In genomic region chr3:89962059-89962750, GRCm38 (mm10) we compare ENCODE assay signal across 8 mouse cellular contexts. TPM values are rescaled to one million over a fixed set of nuclear protein-coding genes. Genes with fewer than 3 reads are reported as not detected.
DNase-seq lines count a peak whose midpoint lies in the region; ATAC-seq and TF ChIP-seq lines count a peak whose summit lies in the region.

No protein-coding gene starts in this region.

- no peak for TF ChIP-seq EP300 in heart, adult 2 months (IDR thresholded peaks at IDR 0.05; ENCODE audit: insufficient read depth, low read depth, low read length)

- no peak for DNase-seq in testis, postnatal 10 days (ENCODE audit: low spot score)
- peak; percentile 9 for DNase-seq in embryo, embryonic 10 days (ENCODE audit: low spot score)
- peak; percentile 65 to 67 for DNase-seq in heart, adult 2 months
- no peak for DNase-seq in ovary, adult 18-20 months (ENCODE audit: low spot score)

- H3K79me2 ChIP-seq in heart, adult 2 months (replicated peaks; ENCODE audit: control insufficient read depth, insufficient read depth, low read length) = no peaks in the 10 kb centered on the region
- peaks cover 25% of the 10 kb centered on the region for H3K79me2 ChIP-seq in macrophage (ENCODE audit: inconsistent target)

- no peak for ATAC-seq in kidney, embryonic 16.5 days (ENCODE audit: low FRiP score, low TSS enrichment)
- no peak for ATAC-seq in activated CD4-positive, CD25-positive, alpha-beta regulatory T cell, adult 4 months

- H3K4me2 ChIP-seq in kidney, embryonic 16.5 days (replicated peaks; ENCODE audit: low read depth, low read length) = peak overlapping the region; percentile 93

- H3K27ac ChIP-seq in testis, adult 2 months (ENCODE audit: control insufficient read depth, insufficient read depth, low read depth, low read length) = peak overlapping the region; percentile 90
- peak overlapping the region; percentile 93 for H3K27ac ChIP-seq in heart, adult 2 months
- H3K27ac ChIP-seq in kidney, embryonic 16.5 days (ENCODE audit: low read length) = peak overlapping the region; percentile 95
- H3K27ac ChIP-seq in macrophage = peak overlapping the region; percentile 54

- 5% methylated on average over 14 of the region's 14 CpGs for WGBS in heart, adult 2 months
- 3% methylated on average over 14 of the region's 14 CpGs for whole genome bisulfite sequencing in kidney, embryonic 16.5 days
- WGBS in macrophage (ENCODE audit: missing documents) = 6% methylated on average over 11 of the region's 14 CpGs

- TF ChIP-seq CTCF in testis, adult 2 months (IDR thresholded peaks at IDR 0.05; ENCODE audit: control insufficient read depth, insufficient read depth, insufficient replicate concordance, low read depth, low read length) = no peak
- TF ChIP-seq CTCF in heart, adult 2 months (IDR thresholded peaks at IDR 0.05) = no peak

- H3K36me3 ChIP-seq in testis, adult 2 months (ENCODE audit: control insufficient read depth, insufficient read depth, low read length) = no peaks in the 10 kb centered on the region
- H3K36me3 ChIP-seq in heart, adult 2 months (ENCODE audit: control insufficient read depth, insufficient read depth, low read length) = no peaks in the 10 kb centered on the region
- peaks cover 7% of the 10 kb centered on the region for H3K36me3 ChIP-seq in kidney, embryonic 16.5 days (ENCODE audit: insufficient read depth, low read length)
- H3K36me3 ChIP-seq in macrophage (ENCODE audit: inconsistent target) = 0 out of 2 replicates have a peak, but pooled peaks cover 6% of the 10 kb centered on the region

- intact Hi-C loops in heart, adult 2 months (cut with DNase I) = loop anchor here (2.0 to 5.0 kb wide), 3 partner anchors 37 to 95 kb away; partner anchors contain the start of genes 4933434E20Rik, Hax1 and Ubap2l

- H3K4me3 ChIP-seq in testis, adult 2 months (ENCODE audit: control insufficient read depth, low read depth, low read length) = peak overlapping the region; percentile 91
- H3K4me3 ChIP-seq in heart, adult 2 months = peak overlapping the region; percentile 68
- H3K4me3 ChIP-seq in kidney, embryonic 16.5 days (ENCODE audit: low read length) = peak overlapping the region; percentile 89
- peak overlapping the region; percentile 75 for H3K4me3 ChIP-seq in macrophage (ENCODE audit: inconsistent target)

- no peaks in the 10 kb centered on the region for H3K27me3 ChIP-seq in testis, adult 2 months (ENCODE audit: control insufficient read depth, insufficient read depth, low read length)
- H3K27me3 ChIP-seq in heart, adult 2 months (ENCODE audit: control insufficient read depth, insufficient read depth, low read length) = no peaks in the 10 kb centered on the region
- no peaks in the 10 kb centered on the region for H3K27me3 ChIP-seq in kidney, embryonic 16.5 days (ENCODE audit: insufficient read depth, low read length)

- H3K4me1 ChIP-seq in testis, adult 2 months (ENCODE audit: control insufficient read depth, insufficient read depth, low read length) = peaks cover 30% of the 10 kb centered on the region
- peaks cover 19% of the 10 kb centered on the region for H3K4me1 ChIP-seq in heart, adult 2 months (ENCODE audit: control insufficient read depth, insufficient read depth, low read length)
- H3K4me1 ChIP-seq in kidney, embryonic 16.5 days (ENCODE audit: insufficient read depth, low read length) = peaks cover 31% of the 10 kb centered on the region

- TF ChIP-seq POLR2A in testis, adult 2 months (IDR thresholded peaks at IDR 0.05; ENCODE audit: control insufficient read depth, low read depth, low read length) = no peak
- TF ChIP-seq POLR2A in heart, adult 2 months (IDR thresholded peaks at IDR 0.05; ENCODE audit: insufficient read depth, low read depth, low read length) = no peak; the same call in none of the 2 replicates

- peak overlapping the region; percentile 88 for H3K9ac ChIP-seq in heart, adult 2 months (ENCODE audit: low read depth, low read length)
- peak overlapping the region; percentile 93 for H3K9ac ChIP-seq in kidney, embryonic 16.5 days (replicated peaks; ENCODE audit: low read length)

- no peaks in the 10 kb centered on the region for H3K9me3 ChIP-seq in kidney, embryonic 16.5 days (ENCODE audit: low read length)

RNA-seq across cellular contexts. Expression of gene Atp8b2, which starts 1.1 kb away (rescaled TPM):
- 26.9 and 39.9 TPM in 2 replicates for polyA plus RNA-seq in testis, adult 2 months (2012; rRNA removed)
- total RNA-seq in heart, adult 2 months (2021) = 10 to 100 TPM; 15.7 to 18.0 TPM
- 27.3 and 50.1 TPM in 2 replicates for polyA plus RNA-seq in heart, adult 2 months (2012; rRNA removed)
- polyA plus RNA-seq in kidney, embryonic 16.5 days (2015; fragmentation: Nextera tagmentation; extraction: Ambion mirVana) = 11.7 and 15.3 TPM in 2 replicates
- 100 to 1,000 TPM in 1 of 26 experiments, 10 to 100 TPM in 22, 1 to 10 TPM in 3; 5.4 to 106 (median 49.9) TPM for total RNA-seq in macrophage (2018; cell fraction: chromatin; rRNA removed)
- total RNA-seq in macrophage (2018; cell fraction: cytosol; rRNA removed) = 10 to 100 TPM in 15 of 26 experiments, 1 to 10 TPM in 11; 5.0 to 15.7 (median 10.8) TPM
- total RNA-seq in macrophage (2018; cell fraction: nucleus; rRNA removed) = 10 to 100 TPM in 25 of 26 experiments, 1 to 10 TPM in 1; 9.4 to 81.2 (median 22.3) TPM
- 8.0 to 10.1 TPM (median 10.0 TPM) in 3 replicates for polyA plus RNA-seq in macrophage (2018)
- 10 to 100 TPM; 19.7 to 24.1 TPM for polyA plus RNA-seq in activated CD4-positive, CD25-positive, alpha-beta regulatory T cell, adult 4 months (2017; shearing (Covaris generic))

RNA-seq across cellular contexts. Expression of gene Hax1, which starts 36.4 kb away (rescaled TPM):
- polyA plus RNA-seq in testis, adult 2 months (2012; rRNA removed) = 108 and 116 TPM in 2 replicates
- total RNA-seq in heart, adult 2 months (2021) = 10 to 100 TPM; 40.1 to 48.2 TPM
- polyA plus RNA-seq in heart, adult 2 months (2012; rRNA removed) = 32.5 and 54.3 TPM in 2 replicates
- polyA plus RNA-seq in kidney, embryonic 16.5 days (2015; fragmentation: Nextera tagmentation; extraction: Ambion mirVana) = 175 and 189 TPM in 2 replicates
- 100 to 1,000 TPM in 13 of 26 experiments, 10 to 100 TPM in 13; 48.7 to 156 (median 100) TPM for total RNA-seq in macrophage (2018; cell fraction: chromatin; rRNA removed)
- total RNA-seq in macrophage (2018; cell fraction: cytosol; rRNA removed) = 100 to 1,000 TPM in 16 of 26 experiments, 10 to 100 TPM in 10; 79.7 to 159 (median 118) TPM
- 100 to 1,000 TPM in 14 of 26 experiments, 10 to 100 TPM in 12; 43.9 to 145 (median 106) TPM for total RNA-seq in macrophage (2018; cell fraction: nucleus; rRNA removed)
- polyA plus RNA-seq in macrophage (2018) = 77.9 to 113 TPM (median 113 TPM) in 3 replicates
- 10 to 100 TPM; 51.0 to 72.3 TPM for polyA plus RNA-seq in activated CD4-positive, CD25-positive, alpha-beta regulatory T cell, adult 4 months (2017; shearing (Covaris generic))

RNA-seq across cellular contexts. Expression of gene Il6ra, which starts 49.2 kb away (rescaled TPM):
- 0.93 and 1.1 TPM in 2 replicates for polyA plus RNA-seq in testis, adult 2 months (2012; rRNA removed)
- 1 to 10 TPM; 4.3 to 4.8 TPM for total RNA-seq in heart, adult 2 months (2021)
- 2.5 and 2.8 TPM in 2 replicates for polyA plus RNA-seq in heart, adult 2 months (2012; rRNA removed)
- polyA plus RNA-seq in kidney, embryonic 16.5 days (2015; fragmentation: Nextera tagmentation; extraction: Ambion mirVana) = 0.84 and 0.91 TPM in 2 replicates
- total RNA-seq in macrophage (2018; cell fraction: chromatin; rRNA removed) = 10 to 100 TPM in 21 of 26 experiments, 1 to 10 TPM in 5; 1.8 to 69.3 (median 37.4) TPM
- 10 to 100 TPM in 25 of 26 experiments, 1 to 10 TPM in 1; 9.7 to 75.5 (median 34.8) TPM for total RNA-seq in macrophage (2018; cell fraction: cytosol; rRNA removed)
- 100 to 1,000 TPM in 2 of 26 experiments, 10 to 100 TPM in 24; 11.0 to 113 (median 57.1) TPM for total RNA-seq in macrophage (2018; cell fraction: nucleus; rRNA removed)
- 19.4 to 52.9 TPM (median 29.9 TPM) in 3 replicates for polyA plus RNA-seq in macrophage (2018)
- polyA plus RNA-seq in activated CD4-positive, CD25-positive, alpha-beta regulatory T cell, adult 4 months (2017; shearing (Covaris generic)) = 10 to 100 TPM; 20.6 to 29.5 TPM

Comparison
In these comparisons a context has a peak if more than half of its experiments do, and no peak if none do; other contexts are left out.
1. DNase-seq: peak in embryo, embryonic 10 days (single experiment) and heart, adult 2 months (2 of 2); none in testis, postnatal 10 days (single experiment) and ovary, adult 18-20 months (single experiment).
2. Peak in every context shown above with its lines, with median percentiles within 50 percentile points of each other: H3K27ac ChIP-seq and H3K4me3 ChIP-seq.